Mouse (Mus musculus) v-Abl transformed pro-B cells (cell line): Measurements from ENCODE around the gene Rapgef5.

Source experiments
- in situ Hi-C, 2 experiments: fragments of 400-800 bp; cut with MboI; formaldehyde crosslinking; loops; one replicate each; pipeline ENCODE4 v1.15.1; 2025; ENCODE audit not compliant: unreplicated experiment in 2 of 2

Gene Rapgef5

DNA sequence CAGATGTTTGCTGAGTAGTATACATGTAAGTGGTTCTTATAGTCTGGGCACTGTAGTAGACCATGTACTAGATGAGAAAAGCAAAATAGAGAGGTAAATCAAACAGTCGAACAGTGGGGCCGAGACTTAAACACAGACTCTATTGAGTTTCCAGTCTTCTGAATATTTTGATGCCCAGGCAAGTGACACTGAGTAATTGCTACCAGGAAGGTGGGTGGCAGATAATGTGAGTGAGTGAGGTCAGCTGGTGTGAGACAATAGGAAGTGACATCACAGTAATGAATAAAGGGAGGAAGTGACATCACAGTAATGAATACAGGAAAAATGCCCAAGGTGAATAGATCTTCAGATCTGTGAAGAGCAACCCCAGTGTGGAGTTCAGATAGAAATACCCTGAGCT is at the start of gene Rapgef5:
Gene Rapgef5 (plus strand): TSS at position 301 of the 400 bp plus-strand sequence.
- in situ Hi-C loops: no loop called here

DNA sequence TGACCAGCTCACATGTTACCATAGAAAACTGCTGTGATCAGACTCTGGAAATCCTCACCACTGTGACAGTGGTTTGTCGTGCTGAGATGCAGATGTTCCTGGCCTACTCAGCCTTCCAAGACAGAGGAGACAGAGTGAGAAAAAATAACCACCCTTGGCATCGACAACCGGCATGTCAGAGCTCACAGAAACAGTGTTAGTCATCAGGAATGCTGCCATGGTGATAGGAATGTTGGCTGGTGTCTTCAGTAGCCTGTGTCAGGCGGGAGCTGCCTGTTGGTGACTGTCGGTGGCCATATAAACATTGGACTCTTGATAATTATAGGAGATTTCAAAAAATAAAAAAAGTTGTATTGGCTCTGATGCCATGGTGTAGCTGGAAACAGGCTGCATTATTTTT is 48.0 kb upstream of the Rapgef5 start:
- in situ Hi-C loops: no loop called here

DNA sequence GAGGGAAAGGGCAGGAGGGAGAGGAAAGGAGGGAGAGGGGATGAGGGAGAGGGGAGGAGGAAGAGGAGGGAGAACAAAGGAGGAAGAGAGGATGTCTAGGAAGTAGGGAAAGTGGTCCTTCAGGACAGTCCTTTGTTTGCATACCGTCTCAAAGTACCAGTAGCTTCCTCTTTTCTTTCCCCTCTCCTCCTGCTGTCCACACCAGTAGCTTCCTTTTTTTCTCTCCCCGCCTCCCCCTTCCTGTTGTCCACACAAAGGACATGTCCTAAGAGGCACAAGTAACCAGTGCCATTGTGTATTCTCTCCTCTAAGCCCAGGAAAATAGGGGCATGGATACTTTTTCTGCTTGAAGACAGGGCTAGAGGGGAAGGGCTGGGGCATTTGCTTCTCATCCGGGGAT is 37.3 kb upstream of the Rapgef5 start:
- in situ Hi-C loops: no loop called here

DNA sequence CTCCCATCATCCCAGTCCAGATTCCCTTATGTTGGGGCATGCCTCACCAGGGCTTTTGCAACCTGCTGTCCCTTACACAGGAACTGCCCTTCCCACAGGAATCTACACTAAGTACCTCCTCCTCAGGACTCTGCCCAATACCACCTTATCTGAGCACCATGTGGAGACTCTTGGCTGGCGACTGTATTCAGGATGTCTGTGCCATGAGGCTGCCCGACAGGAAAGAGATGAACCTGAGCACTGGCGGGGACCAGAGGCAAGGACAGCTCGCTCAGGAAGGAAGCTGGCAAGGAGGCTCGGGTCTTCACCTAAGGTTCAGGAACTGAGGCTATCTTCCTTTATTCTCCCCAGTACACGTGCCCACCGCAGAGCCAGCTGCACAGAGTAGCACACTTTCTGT is 36.6 kb upstream of the Rapgef5 start:
- in situ Hi-C loops: no loop called here

DNA sequence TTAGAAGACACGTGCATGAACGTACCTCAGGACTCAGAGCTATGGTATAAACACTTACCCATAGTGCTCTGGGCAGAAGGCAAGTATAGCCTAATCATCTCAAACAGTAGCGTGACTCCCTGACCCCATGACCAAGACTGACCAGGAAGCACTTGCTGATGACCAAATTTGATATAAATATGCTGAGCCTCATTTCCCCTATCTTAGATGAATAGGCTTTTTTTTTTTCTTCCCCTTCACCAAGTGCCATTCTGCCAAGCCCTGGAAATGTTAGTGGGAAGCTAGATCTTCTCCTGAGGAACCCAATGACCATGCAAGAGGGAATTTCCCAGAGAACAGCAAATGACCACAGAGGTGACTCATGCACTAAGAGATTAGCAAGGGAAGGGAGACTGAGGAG is 35.3 kb upstream of the Rapgef5 start:
- in situ Hi-C loops: no loop called here

DNA sequence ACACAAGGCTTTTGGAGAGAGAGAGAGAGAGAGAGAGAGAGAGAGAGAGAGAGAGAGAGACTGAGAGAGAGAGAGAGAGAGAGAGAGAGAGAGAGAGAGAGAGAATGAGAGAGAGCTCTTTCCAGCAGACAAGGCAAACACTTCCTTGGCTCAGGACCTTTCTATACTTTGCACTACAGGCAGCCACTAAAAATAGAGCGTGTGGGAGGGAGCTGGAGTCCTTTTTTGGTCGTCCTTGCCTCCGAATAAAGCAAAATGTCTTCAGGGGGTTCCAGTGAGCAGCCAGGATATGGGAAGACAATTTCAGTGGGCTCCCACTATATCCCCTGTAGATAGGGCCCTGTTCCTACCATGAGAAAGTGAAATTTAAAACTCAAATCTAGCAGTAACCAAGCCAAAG is 33.6 kb upstream of the Rapgef5 start:
- in situ Hi-C loops: no loop called here

DNA sequence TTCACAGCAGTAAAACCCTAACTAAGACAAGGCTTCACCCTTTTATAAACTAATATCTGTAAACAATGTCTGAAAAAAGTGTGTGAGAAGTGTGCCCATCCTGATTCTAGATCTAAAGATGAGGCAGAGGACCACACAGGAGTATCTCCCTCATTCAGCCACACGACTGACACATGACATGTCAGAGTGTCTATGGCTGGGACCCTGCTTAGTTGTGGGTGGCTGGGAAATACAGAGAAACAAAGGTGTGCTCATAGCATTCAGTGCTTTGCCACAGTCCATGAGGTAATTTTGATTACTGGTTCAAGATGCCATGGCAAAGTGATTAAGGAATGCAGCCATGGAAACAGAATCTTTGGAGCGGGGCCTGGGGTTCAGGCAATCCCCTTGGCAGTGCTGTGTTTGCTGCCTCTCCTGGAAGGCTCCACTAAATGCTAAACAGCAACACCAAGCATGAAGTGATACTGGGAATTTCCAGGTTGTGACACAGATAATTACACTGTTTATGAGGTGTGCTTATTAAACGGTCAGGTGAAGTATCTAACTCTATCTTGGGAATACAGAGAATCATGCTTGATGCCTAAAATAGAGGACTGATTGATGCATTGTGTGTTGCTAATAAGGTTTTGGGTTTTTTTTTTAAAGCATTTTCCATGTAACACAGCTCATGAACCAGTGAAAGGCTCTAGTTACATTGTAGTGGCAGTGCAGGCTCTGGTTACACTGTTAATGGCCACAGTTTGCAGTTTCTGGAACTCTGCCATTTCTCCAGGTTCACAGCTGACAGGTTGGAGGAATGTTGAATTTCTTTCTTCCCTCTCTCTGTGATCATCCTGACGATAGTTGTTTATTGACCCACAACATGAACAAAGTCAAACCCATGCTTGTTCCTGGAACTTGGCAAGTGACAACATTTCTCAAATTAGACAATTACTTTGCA is 29.9 kb upstream of the Rapgef5 start:
- in situ Hi-C loops: no loop called here

DNA sequence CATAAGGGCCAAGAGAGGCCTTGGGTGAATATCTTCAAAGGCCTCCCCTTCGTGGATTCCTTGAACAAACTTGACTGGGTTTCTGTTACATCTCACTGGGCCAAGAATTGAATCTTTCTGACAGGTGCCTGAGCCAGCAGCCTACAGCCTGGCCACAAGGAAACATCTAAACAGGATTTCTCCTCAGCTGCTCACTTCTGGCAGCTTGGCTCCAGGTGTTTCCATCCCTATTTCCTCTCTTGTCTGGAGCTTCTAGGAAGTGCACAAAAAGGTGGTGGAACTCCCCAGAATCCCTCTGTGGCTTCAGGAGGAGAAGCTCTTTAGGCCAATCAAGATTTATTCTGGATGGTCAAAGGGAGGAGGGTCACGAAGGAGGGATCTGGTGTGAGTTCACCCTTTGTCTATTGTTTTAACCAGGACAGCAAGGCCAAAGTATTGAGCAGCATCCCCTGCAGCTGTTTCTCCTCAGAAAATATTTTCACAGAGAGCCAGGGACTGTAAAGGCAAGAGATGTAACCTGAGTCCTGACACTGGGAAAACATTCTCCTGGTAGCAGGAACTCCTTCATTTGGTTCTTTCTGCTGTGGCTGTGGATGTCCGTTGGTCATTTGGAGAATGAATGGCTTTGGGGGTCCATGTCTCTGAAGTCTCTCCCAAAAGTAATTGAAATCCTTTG is 19.6 kb upstream of the Rapgef5 start:
- in situ Hi-C loops: no loop called here

DNA sequence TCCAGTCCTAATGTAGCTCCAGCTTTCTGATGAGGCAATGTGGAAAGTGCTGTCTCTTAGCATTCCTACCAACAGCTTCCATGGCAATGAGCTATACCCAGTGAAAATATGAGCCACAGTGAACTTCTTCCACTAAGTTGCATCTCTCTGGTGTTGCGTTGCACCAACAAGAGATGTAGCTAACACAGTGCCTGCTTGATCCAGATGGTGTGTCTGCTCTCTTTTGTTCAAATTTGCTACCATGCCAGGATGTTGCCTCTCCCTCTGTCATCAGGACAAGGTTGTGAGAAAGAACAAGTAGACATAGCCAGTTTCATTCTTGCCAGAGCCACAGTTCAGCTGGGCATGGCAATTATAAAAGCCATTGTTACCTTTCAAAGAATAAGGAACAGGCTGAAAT is 18.9 kb upstream of the Rapgef5 start:
- in situ Hi-C loops: no loop called here

DNA sequence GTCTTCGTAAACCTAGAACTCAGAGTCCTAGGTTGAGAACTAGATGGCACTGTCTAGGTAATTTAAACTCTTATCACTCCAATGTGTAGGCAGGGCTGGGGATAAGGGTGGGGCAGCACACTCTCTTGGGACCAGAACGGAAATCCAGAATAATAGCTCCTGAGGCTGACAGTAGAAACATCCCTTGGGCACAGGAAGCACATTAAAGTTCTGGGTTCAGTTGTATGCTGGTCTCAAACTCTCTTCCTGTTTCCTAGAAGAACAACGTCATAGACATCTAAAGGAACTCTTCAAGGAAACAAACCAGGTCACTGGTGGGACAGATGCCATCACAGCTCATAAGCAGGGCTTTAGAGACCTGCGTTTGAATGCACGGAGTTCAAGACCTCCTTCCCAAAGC is 17.0 kb upstream of the Rapgef5 start:
- in situ Hi-C loops: no loop called here

DNA sequence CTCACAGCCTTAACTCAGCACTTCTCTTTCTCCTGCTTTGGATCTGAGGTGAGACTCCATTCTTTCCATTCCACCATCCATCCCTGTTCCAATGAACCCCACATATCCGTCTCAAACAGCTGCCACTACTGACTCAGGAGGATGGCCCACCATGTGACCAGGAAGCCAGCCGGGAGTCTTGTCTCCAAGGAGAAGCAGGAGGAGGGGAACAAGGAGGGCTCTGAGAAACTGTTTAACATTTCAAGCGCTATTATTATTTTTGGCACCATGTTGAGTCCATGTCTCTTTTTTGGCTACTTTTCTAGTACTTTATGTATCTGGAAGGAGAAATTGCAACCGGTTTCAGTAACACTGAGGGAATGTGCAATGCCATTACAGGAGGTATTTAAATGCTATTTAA is 15.1 kb upstream of the Rapgef5 start:
- in situ Hi-C loops: no loop called here

DNA sequence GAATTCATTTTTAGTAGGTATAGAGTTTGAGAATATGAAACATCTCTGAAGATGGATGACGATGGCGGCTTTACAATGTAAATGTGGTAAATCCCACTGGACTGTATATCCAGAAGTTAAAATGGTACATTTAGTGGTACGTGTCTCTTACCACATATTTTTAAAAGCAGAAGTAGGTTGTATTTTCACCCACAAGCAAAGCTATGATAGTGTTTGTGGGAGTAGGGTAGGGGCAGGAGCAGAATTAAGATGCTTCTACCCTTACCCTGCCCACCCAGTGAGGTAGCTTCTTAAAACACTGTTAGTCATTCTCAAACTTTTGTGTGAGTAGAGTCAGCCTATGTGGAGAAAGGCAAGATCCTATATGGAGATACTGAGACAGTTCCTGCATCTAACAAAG is 13.4 kb upstream of the Rapgef5 start:
- in situ Hi-C loops: no loop called here

DNA sequence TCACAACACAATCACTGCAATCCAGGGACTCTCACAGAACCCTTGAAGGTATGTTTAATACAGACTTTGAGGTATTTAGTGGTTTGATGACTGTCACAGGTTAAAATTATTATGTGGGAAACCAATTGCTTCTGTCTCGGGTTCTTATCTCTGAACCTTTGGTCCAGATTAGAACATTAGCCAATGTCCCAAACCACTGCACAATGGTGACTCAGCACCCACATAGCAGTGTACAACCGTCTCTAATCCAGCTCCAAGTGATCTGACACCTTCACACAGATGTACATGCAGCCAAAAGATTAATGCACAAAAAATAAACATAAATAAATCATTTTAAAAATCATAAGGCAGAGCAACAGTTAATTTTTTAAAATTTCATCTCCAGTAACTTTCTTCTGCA is 11.1 kb upstream of the Rapgef5 start:
- in situ Hi-C loops: no loop called here

DNA sequence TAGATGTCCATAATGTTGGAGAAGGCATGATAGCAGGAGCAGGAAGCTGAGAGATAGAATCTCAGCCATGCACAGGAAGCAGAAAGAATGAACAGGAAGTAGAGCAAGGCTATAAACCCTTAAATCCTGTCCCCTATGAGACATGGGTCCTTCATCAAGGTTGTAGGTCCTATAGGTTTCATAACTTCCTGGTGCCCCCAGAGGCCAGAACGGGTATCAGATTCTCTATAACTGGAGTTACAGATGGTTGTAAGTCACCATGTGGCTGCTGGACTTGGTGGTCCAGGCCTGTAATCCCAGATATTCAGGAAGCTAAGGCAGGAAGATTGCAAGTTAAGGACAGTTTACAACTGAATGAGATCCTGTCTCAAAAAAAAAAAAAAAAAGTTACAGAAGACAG is 8.5 kb upstream of the Rapgef5 start:
- in situ Hi-C loops: no loop called here

DNA sequence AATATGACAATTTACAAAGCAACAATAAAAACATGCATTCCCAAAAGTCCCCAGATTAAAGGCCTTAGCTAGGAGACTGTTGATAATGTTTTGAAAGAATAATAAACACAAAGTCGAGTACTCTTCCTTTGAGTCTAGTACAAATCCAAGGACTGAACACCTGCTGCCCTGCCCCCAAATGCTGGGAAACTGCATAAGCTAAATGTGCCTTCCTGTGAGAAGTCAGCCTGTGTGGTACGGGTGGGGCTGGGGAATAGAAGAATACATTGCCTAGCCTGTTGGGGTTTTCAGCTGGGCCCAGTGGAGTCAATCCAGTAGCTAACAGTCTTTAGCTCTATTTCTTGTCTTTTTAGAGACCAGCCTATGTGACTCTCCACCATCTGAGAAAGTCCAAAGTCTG is 6.4 kb upstream of the Rapgef5 start:
- in situ Hi-C loops: no loop called here

DNA sequence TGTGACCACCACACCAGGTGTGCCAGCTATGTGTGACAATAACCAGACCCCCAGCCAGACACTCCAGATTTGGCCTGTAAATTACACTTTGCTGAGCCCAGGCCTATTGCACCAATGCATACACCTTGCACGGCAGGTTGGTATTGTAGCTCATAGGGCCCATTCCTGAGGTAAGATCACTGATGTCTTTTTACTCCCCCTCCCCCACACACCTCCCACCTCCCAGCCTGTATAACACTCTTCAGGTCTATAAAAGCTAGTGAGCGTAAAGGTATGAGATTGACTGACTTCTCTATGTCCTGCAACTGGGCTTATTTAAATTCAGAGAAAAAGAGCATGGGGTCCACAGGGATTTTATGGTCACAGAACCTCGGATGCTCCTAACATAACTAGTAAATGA is 3.8 kb upstream of the Rapgef5 start:
- in situ Hi-C loops: no loop called here

DNA sequence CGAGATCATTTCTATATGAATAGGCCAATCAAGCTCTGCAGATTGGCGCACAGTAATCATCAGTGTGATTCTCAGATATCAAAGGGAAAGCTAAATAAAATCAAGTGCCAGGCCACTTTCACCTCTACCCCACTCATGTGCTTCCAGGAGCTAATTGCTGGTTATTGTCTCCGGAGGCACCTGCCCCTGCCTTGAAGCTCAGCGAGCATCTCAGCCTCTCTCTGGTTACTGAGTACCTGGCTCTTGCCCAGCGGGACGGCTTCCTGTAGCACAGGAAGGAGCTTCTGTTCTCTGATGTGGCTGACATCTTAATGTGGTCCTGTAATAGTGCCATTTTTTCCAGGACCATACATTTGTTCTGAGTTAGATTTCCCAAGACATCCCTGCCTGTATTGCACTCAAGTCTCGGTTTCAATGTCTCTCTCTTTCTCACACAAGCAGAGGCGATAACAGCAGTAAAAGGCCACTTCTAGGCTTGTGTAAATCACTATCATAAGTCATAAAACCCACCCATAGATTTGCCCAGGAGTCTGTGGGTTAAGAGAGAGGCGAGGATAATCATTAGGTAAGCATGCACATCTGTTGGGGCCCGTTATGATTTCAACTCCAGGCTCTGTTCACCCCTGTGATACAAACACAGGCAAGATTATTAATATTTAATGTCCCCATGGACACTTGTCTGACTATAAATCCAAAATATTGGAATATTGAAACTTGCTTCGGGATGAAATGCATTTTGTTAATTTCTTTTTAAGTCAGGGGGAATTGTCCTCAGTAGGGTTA is 2.9 kb upstream of the Rapgef5 start:
- in situ Hi-C loops: no loop called here

DNA sequence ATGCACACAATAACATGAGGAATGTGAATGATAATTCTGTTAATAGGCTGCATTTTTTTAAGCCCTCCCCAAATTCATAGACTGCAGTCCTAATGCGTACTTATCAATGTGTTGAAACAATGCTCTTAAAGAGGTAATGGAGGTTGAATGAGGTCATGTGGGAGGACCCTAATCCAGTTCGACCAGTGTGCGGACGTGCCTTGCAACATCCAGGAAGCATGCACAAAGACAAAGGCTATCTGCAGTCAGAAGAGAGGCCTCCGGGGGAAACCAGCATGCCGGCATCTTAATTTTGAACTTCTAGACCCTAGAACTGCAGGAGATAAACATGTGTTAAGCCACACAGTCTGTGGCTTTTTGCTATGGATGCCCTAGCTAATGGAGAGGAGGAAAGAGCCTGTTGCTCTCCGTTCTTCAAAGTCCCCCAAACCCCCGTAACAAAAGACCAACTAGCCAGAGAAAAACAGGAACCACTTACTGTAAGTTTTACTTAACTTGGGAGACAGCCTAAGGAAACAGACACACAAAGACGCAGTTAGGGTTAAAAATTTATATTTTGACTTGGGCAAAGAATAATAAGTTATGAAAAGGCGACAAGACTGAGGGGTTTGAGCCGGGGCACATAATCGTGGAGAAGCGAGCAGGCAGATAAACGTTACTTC is 1.1 kb downstream of the Rapgef5 start:
- in situ Hi-C loops: no loop called here

DNA sequence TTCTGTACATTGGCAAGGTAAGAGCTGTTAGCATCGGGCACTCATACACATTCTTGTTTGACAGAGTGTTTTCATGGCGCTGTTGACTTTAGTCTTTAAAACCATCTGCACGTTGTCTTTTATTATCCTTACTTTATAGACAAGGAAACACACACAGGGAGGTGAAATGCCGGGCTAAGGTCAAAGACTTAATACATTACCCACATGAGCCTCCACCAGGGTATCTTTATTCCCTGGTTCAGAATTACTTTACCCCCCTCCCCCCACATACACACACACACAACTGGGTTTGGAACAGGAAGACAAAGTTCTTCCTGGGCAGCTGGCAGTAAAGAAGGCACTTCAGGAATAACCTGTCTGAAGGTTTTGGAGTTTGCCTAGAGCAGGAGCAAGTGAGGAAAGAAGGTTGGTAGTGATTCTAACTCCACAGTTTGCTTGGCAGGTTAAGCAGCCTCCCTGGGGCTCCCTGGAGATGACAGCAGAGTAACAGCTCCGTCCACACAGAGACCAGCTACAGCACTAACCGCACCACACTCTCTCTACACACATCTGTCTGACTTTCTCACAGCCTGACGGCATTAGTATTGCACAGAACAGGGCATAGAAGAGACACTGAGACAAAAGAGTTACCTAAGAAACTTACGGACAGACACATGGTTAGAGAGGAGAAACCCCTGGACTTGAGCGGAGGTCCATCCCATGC is 8.2 kb downstream of the Rapgef5 start:
- in situ Hi-C loops: no loop called here

DNA sequence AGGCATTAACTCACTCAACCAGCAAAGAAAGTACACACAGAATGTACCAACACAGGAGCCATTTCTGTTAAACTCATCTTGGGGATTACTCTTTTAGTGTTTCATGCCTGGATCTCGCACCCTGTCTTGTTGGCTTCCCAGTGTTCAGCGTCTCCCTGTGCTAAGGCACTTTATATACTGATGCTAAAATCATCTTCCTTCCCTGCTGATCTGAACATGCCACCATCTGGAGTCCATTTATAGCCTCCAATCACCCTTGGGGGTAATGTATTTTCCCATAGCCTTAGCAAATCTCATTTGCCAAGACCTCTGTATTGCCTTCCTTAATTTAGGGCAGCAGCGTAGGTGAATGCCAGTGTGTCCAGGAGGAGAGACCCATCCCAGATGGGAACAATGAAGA is 11.6 kb downstream of the Rapgef5 start:
- in situ Hi-C loops: no loop called here
